Mouse (Mus musculus): ENCODE data around the gene Nmrk2. TPM values are rescaled to one million over a fixed set of nuclear protein-coding genes. Genes with fewer than 3 reads are reported as not detected.

Gene Nmrk2
- not detected in 2 replicates for polyA plus RNA-seq (2015; fragmentation: Nextera tagmentation; extraction: Ambion mirVana)

DNA sequence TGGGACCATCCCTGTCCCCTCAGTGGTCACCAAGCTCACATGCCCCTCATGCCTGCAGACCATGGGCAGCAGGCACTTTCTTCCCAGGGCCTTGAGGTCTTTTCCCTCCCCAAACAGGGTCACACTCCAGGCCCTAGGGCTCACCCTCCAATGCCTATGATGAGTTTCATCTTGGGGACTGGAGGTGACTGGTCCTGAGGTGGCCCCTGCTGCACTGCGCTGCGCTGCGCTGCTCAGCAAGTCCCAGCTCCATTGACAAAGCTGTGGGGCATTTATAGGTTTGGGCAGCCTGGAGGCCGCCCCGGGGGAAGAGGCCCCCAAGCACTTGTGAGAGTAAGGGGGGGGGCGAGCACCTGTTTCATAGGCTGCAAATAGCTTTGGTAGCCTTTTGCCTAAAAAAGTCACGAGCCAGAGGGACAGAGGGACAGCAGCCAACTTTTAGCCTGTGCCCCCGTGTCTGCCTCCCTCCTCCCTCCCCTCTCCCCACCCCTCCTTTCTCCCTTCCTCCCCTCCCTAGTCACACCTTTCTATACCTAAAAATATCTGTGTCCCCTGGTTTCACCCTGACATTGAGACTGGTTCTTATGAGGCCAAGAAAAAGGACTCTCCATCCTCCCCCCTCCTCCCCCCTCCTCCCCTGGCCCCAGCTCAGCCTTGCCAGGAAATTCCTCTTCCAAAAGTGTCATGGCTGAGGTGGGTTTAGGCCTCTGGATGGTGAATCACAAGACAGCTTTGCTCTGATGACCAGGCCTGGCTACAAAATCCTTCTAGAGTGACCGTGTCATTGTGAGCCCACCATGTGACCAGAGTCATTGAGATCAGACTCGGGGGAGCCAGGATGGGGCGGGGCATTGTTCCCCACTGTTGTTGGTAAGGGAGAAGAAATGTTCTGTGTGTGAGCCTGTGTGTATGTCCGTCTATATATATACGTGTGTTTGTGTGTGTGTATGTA, at the start of gene Nmrk2:
Gene Nmrk2, minus strand, starts transcription at position 245 of the 952 bp plus-strand sequence.
- Histone ChIP-seq H3K9me3 (ENCODE audit: low read length) (no peaks in the 10 kb centered on the region), H3K4me2 (ENCODE audit: low read depth, low read length) (no peak within 1 kb of the TSS), H3K27me3 (ENCODE audit: insufficient read depth, low read length) (0 out of 2 replicates have a peak, but pooled peaks cover 2% of the 10 kb centered on the region), H3K4me3 (ENCODE audit: low read depth, low read length) (no peak within 1 kb of the TSS), H3K36me3 (replicated peaks; ENCODE audit: insufficient read depth, low read length) (no peaks in the 10 kb centered on the region), H3K4me1 (ENCODE audit: insufficient read depth) (no peaks in the 10 kb centered on the region), H3K27ac (ENCODE audit: low read depth) (no peak within 1 kb of the TSS), H3K9ac (replicated peaks) (no peak within 1 kb of the TSS)
- WGBS (ENCODE audit: insufficient replicate concordance) = 66% methylated on average over 13 of the region's 13 CpGs
- DNase-seq (no peak), ATAC-seq (no peak)
- TF ChIP-seq EP300 (IDR thresholded peaks at IDR 0.05; ENCODE audit: low read depth) (no peak), CTCF (IDR thresholded peaks at IDR 0.05; ENCODE audit: low read depth) (no peak)

- 67% methylated on average over 8 of the region's 8 CpGs for WGBS (ENCODE audit: insufficient replicate concordance)
- Histone ChIP-seq H3K9ac (replicated peaks) (no peak overlapping the region), H3K27ac (ENCODE audit: low read depth) (no peak overlapping the region), H3K4me3 (ENCODE audit: low read depth, low read length) (no peak overlapping the region), H3K4me2 (ENCODE audit: low read depth, low read length) (no peak overlapping the region), H3K4me1 (ENCODE audit: insufficient read depth) (peaks cover 17% of the 10 kb centered on the region), H3K36me3 (replicated peaks; ENCODE audit: insufficient read depth, low read length) (no peaks in the 10 kb centered on the region), H3K9me3 (ENCODE audit: low read length) (no peaks in the 10 kb centered on the region), H3K27me3 (ENCODE audit: insufficient read depth, low read length) (peaks cover 24% of the 10 kb centered on the region)
- peak; percentile 8; the same call in 1 of the 2 replicates for ATAC-seq
- DNase-seq = no peak
- TF ChIP-seq CTCF (IDR thresholded peaks at IDR 0.05; ENCODE audit: low read depth) = no peak
These were observed 47.6 kb upstream of the Nmrk2 start for GRCm38 (mm10) chr10:81249442-81249841.

DNA sequence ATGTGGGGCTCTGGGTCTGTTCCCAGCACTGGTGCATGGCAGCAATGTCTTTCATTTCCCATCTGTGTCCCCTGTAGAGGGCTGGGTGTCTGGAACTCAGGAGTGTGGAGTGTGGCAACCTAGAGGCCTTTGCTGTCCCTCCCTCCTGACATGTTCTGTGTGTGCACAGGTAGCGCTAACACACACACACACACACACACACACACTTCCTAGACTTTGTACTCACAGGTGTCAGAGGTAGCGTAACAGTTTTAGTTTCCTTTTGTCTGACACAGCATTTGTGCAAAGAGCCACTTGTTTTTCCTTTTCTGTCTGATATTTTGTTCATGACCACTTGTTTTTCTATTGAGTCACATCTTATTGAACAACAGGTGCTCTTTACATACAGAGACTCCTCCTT, 46.0 kb upstream of the Nmrk2 start:
- DNase-seq = no peak
- Histone ChIP-seq H3K4me1 (ENCODE audit: insufficient read depth) (peaks cover 19% of the 10 kb centered on the region), H3K4me2 (ENCODE audit: low read depth, low read length) (no peak overlapping the region), H3K4me3 (ENCODE audit: low read depth, low read length) (no peak overlapping the region), H3K27me3 (ENCODE audit: insufficient read depth, low read length) (peaks cover 18% of the 10 kb centered on the region), H3K9ac (replicated peaks) (no peak overlapping the region), H3K9me3 (ENCODE audit: low read length) (no peaks in the 10 kb centered on the region), H3K27ac (ENCODE audit: low read depth) (no peak overlapping the region; the same call in 1 of the 2 replicates), H3K36me3 (replicated peaks; ENCODE audit: insufficient read depth, low read length) (no peaks in the 10 kb centered on the region)
- ATAC-seq = peak; percentile 65
- WGBS (ENCODE audit: insufficient replicate concordance) = 77% methylated on average over 2 of the region's 2 CpGs
- TF ChIP-seq CTCF (IDR thresholded peaks at IDR 0.05; ENCODE audit: low read depth) (no peak), EP300 (IDR thresholded peaks at IDR 0.05; ENCODE audit: low read depth) (no peak)

- Histone ChIP-seq H3K9me3 (ENCODE audit: low read length) (no peaks in the 10 kb centered on the region), H3K36me3 (replicated peaks; ENCODE audit: insufficient read depth, low read length) (no peaks in the 10 kb centered on the region), H3K27me3 (ENCODE audit: insufficient read depth, low read length) (peaks cover 18% of the 10 kb centered on the region), H3K4me3 (ENCODE audit: low read depth, low read length) (no peak overlapping the region), H3K4me2 (ENCODE audit: low read depth, low read length) (no peak overlapping the region), H3K4me1 (ENCODE audit: insufficient read depth) (peaks cover 14% of the 10 kb centered on the region), H3K9ac (replicated peaks) (no peak overlapping the region), H3K27ac (ENCODE audit: low read depth) (no peak overlapping the region)
- 85% methylated on average over 6 of the region's 6 CpGs for WGBS (ENCODE audit: insufficient replicate concordance)
- DNase-seq (no peak), ATAC-seq (no peak)
- no peak for TF ChIP-seq EP300 (IDR thresholded peaks at IDR 0.05; ENCODE audit: low read depth)
- no peak for TF ChIP-seq CTCF (IDR thresholded peaks at IDR 0.05; ENCODE audit: low read depth)
These were observed 43.3 kb upstream of the Nmrk2 start for GRCm38 (mm10) chr10:81245166-81245565.

GRCm38 (mm10) chr10:81244595-81244994, 42.7 kb upstream of the Nmrk2 start:
- H3K9me3 ChIP-seq (ENCODE audit: low read length) = no peaks in the 10 kb centered on the region
- peak; percentile 98 for TF ChIP-seq CTCF (IDR thresholded peaks at IDR 0.05; ENCODE audit: low read depth)
- TF ChIP-seq EP300 (IDR thresholded peaks at IDR 0.05; ENCODE audit: low read depth) = no peak
- ATAC-seq (peak; percentile 55), DNase-seq (peak; percentile 89)
- peaks cover 24% of the 10 kb centered on the region for H3K27me3 ChIP-seq (ENCODE audit: insufficient read depth, low read length)
- no peaks in the 10 kb centered on the region for H3K36me3 ChIP-seq (replicated peaks; ENCODE audit: insufficient read depth, low read length)
- H3K4me1 ChIP-seq (ENCODE audit: insufficient read depth) = peaks cover 9% of the 10 kb centered on the region
- no peak overlapping the region for H3K27ac ChIP-seq (ENCODE audit: low read depth)
- 9% methylated on average over 17 of the region's 17 CpGs for WGBS (ENCODE audit: insufficient replicate concordance)
- no peak overlapping the region for H3K4me3 ChIP-seq (ENCODE audit: low read depth, low read length)
- no peak overlapping the region for H3K9ac ChIP-seq (replicated peaks)
- H3K4me2 ChIP-seq (ENCODE audit: low read depth, low read length) = no peak overlapping the region

- no peak overlapping the region for H3K4me2 ChIP-seq (ENCODE audit: low read depth, low read length)
- DNase-seq = no peak
- no peak overlapping the region for H3K27ac ChIP-seq (ENCODE audit: low read depth)
- no peaks in the 10 kb centered on the region for H3K9me3 ChIP-seq (ENCODE audit: low read length)
- no peak for ATAC-seq
- H3K9ac ChIP-seq (replicated peaks) = no peak overlapping the region
- no peaks in the 10 kb centered on the region for H3K36me3 ChIP-seq (replicated peaks; ENCODE audit: insufficient read depth, low read length)
- TF ChIP-seq CTCF (IDR thresholded peaks at IDR 0.05; ENCODE audit: low read depth) (no peak), EP300 (IDR thresholded peaks at IDR 0.05; ENCODE audit: low read depth) (no peak)
- H3K4me1 ChIP-seq (ENCODE audit: insufficient read depth) = peaks cover 7% of the 10 kb centered on the region; the same call in 1 of the 2 replicates
- 72% methylated on average over 4 of the region's 4 CpGs for WGBS (ENCODE audit: insufficient replicate concordance)
- no peak overlapping the region for H3K4me3 ChIP-seq (ENCODE audit: low read depth, low read length)
- H3K27me3 ChIP-seq (ENCODE audit: insufficient read depth, low read length) = peaks cover 28% of the 10 kb centered on the region
These were observed 42.3 kb upstream of the Nmrk2 start for GRCm38 (mm10) chr10:81244146-81244545.
